Mouse (Mus musculus) adrenal gland, postnatal 36 days (tissue): Measurements from ENCODE around the gene Map3k4. TPM values are rescaled to one million over a fixed set of nuclear protein-coding genes. Genes with fewer than 3 reads are reported as not detected.
A peak's percentile ranks its signal among the peaks of the same experiment; 100 is the strongest.

Experiments
- DNase-seq, 2 experiments: peaks; one replicate each; pipeline ENCODE4 v3.0.0; 2021; ENCODE audit warnings: mixed read lengths in 1 of 2
- total RNA-seq, 2 experiments: library from RNA; stranded (reverse); gene quantifications; 2 replicates each; pipeline ENCODE4 v1.2.3; 2021

The Map3k4 gene
- total RNA-seq, 2 experiments from 2014 or later: 20.1 to 27.4 TPM

DNA sequence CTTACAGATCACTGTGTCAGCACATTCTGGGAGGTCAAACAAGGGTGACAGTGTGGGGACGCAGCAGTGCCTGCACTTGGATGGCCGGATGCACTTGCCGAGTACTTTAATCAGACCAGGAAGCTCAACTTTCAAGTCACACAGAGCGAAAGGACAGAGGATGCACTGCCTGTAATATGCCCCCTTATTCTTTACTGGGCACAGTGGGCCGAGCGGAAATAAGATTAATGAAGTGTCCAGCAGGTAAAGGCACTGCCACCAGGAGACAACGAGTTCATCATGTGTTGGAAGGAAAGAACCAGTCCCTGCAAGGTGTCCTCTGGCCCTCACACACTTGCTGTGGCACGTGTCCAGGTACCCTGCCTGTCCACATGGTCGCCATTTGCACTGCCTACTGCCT, 94.5 kb downstream of the Map3k4 start:
- no peak for DNase-seq

DNA sequence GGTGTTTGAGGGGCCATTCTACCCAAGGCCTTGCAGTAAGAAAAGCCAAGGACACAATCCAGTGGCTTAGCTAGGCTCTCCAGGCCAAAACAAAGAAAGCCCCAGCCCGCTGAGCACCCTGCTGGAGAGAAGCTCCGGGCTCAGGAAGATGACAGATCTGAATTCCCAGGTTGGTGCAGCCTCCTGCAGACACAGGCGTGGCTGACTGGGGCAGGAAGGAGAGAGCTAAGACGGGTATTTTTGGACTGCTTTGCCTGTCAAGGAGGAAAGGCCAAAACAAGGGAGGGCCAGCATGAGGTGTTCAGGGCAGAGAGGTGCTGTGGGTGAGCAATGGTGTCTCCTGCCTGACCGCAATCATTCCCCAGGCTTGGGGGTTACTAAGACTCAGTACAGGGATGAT, 94.9 kb downstream of the Map3k4 start:
- peak in 1 of 2 experiments; percentile 32 for DNase-seq

DNA sequence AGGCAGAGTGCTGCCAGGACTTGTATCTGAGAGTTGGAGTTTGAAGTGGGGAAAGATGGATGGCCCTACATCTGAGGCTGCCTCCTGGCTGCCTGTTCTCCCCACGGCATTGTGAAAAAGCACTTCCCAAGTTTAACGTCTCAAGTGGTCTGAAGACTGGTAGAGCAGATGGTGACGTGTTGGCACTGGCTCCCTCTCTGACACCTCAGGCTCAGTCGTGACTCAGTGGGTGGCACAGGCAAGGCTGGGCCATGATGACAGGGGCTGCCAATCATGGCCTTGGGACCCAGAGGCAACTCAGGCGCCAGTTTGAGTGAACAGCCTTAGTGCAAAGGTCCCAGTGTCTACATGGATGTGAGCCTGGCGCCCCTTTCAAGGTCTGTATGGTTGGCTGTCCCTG, 96.7 kb downstream of the Map3k4 start:
- peak; percentile 71 to 74 for DNase-seq

DNA sequence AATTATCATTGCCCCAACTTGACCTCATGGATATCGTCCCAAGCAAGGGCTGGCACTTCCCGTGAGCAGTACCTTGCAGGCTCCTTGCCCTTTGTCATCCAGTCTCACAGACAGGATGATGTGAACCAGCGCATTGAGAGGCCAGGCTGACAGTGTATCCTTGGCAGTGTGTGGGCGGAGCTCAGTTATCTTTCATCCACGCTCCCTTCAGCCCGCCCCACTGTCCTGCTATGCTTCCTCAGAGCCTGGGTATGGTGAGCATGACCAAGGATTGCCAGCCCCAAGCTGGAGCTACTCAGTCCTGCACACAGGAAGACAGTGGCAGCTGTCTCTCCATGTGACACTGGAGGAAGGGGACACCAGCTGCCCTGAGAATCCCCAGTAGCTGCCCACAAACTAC, 102.4 kb downstream of the Map3k4 start:
- no peak for DNase-seq

DNA sequence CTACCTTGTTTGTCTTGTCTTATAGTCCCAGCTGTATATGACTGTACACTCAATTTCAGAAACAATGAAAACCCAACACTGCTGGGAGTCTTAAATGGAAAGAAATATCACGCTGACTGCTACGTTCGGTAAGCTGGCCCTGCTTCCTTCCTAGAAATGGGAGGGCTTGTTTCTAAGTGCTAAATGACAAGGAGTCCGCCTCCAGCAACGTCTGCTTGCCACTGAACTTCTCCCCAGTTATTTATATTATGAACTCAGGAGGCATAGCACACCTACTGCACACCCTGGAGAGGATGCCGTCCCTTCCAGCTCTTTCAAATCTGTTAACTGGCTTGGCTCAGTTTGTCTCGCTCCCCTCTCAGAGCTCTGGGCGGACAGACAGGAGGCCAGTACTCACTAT, 105.2 kb downstream of the Map3k4 start:
- DNase-seq: no peak

DNA sequence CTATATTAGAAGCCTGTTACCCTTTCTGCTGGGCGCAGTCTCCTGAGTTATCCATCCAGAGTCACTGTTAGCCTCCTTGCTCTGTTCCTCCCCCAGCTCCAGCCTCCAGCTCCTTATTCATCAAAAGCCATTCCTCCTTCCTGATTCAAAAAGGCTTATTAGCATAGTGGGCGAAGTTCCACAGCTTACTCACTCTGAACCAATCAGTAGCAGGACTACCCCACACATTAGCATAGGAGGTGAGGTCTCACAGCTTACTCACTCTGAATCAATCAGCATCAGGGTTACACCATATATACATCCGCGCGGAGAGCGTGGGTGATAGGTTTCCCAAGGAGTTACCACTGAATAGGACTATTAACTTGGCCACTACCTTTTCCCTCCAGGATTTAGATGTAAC, 106.3 kb downstream of the Map3k4 start:
- no peak for DNase-seq

DNA sequence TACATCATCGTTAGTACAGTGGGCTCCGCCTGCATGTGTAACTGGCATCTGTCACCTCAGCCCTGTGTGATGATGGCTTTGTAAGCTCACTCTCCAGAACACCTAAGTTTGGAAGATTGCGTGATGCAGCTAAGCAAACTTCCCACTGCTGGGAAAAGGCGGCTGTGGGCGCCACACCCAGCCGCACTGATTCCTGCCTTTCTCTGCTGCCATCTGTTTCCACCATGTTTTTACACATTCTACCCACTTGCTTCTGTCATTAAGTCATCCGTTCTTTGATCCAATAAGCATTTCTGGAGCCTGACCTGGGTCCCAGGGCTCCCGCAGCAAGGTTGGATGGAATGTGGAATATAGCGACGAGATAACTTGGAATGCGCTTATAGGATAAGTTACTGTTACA, 106.7 kb downstream of the Map3k4 start:
- no peak for DNase-seq

DNA sequence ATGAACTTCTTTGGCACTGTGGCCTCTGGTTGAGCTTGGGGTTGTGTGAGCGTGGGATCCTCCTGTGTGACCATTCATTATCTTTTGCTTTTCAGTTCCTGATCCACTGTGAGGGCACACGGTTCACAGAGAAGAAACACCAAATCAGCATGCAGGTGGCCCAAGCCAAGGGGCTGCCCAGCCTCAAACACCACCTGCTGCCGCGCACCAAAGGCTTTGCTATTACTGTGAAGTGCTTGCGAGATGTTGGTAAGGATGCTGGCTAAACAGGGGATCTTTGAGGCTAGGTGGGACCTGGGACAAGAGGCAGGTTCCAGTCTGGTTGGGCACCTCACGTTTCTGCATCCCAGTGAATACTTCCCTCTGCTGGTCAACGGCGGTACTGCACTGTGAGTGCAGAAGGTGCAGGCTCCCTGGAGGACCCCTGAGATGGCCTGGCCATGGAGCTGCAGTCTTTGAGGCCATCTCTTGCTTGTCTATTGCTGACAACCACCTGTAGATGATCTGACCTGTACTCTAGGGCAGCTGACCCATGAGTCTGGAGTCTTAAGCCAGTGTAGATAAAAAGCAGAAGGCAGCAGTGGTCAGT, 108.0 kb downstream of the Map3k4 start:
- peak; percentile 87 to 89 for DNase-seq

DNA sequence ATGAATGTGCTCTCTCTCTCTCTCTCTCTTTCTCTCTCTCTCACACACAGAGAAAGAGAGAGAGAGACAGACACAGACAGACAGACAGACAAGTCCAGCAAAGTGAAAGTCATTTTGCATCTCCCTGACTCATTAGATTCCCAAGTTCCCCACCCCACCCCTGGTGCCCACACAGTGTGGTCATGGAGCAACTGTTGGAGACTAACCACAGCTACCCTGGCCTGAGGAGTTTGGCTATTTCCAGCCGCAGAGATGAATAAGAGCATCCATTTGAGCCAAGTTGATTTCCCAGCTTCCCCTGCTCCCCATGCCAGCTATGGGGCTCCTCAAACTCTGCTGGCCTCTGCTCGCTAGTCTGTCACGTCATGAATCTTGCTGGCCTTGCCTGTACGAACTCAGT, 109.1 kb downstream of the Map3k4 start:
- no peak for DNase-seq

DNA sequence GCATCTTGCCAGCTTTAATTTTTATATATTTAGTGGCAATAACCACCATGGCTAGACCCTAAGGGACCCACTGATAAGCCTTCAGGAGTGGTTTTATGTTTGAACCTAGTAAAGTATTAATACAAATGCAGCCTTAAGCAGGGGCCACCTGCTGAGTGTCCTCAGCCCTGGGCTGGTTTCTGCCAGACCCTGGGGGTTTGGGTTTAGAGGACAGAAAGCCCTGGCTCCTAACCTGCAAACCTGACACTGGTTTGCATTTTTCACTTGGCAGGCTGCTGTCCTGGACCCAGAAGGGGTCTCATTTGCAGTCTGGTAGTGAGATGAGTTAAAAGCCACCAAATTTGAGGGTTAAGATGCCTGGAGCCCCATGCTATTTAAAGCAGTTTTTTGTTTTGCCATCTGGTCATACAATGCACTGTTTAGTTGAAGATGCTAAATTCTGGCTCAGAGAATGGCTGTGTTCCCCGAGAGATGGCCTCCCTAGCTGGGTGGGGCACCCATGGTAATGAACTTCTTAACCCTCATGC, 111.5 kb downstream of the Map3k4 start:
- no peak for DNase-seq

DNA sequence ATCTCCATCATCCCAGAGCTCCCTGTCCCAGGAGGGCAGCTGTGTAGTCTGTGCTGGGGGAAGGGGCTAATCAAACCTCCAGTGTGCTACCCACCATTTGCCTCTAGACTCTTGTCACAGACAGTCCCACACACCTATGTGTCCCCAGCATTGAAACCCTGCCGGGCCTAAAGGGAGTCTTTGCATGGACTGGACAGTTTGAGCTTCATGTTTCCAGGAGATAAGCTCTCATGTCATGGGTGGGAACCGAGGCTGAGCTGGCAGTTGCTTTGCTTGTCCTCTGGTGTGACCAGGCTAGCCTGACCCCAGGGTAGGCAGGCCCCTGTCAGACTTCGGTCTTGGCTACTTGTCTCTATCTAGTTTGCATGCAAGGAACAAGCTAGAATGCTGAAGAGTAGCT, 112.3 kb downstream of the Map3k4 start:
- DNase-seq: no peak

DNA sequence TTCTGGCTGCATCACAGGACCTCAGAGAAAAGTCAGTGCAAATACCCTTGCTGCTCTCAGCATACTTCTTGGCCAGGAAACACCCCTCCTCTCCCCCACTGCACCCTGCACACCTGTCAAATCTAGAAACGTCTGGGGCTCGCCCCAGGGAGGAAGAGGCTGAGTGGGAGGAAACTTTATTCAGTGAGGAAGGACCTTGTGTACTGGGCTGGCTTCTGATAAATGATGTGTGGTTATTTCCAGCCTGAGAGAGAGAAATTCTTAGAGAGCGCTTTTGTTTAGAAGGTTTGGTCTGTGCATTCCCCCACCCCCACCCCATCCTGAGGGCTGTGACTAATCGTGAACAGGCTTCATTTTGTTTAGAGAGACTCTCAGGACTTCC, 112.9 kb downstream of the Map3k4 start:
- DNase-seq: no peak

DNA sequence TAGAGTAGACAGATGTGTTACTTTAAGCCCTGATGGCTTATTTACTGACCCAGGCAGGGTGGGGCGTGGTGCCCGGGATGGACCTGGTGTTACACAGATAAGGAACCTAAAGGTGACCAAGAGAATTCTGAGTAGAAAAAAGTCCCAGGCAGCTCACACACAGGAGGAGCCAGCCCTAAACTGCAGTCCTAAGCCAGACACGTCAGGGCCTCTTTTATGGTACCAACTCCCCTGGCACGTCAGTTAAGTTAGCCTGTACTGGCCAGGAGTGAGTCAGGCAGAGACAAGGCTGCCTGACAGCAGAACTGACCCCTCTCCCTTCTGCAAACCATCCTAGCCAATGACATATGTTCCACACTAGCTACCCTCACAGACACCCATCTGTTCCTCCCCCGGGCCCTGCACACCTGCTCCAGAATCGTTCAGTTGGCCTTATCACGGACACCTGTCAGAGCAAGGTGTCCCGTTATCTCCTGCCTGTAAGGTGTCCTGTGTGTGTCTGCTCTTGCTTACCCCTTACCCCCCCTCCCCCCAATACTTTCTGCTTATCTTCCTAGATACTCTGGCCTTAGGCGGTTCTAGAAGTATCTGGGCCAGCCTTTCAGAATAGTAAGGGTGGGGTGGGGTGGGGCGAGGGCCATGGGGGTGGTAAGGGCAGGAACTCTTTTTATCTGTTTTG, 113.4 kb downstream of the Map3k4 start:
- no peak for DNase-seq

DNA sequence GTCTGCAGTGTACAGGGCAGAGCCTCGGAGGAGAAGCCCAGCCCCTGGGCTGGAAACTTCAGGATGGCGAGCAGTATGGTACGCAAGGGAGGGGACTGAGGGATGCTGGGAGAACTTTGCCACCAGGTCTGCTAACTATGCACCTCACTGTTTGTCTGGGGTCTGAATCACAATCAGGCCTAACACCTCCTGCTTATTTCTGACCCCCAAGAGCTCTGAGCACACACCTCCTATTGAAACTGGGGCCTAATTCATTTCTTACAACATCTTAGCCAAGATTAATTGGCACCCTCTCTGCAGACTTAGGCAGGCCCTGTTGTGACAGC, 113.9 kb downstream of the Map3k4 start:
- DNase-seq: no peak

DNA sequence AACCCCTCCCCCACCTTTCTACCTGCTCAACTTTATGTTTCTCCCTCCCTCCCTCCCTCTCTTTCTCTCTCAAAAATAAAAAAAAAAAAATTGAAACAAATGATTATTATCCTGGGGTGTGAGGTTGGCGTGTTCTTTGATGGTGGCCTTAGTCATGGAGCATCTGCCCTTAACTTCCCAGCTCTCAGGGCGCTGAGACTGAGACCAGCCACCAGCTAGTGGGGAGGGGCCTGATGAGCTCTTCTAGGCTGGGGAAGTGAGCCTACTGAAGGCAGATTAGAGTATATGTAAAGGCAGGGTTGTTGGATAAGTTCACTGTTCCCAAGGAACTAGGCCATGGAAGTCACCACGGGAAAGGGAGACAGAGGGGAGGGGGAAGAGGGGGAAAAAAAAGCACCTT, 114.3 kb downstream of the Map3k4 start:
- DNase-seq: no peak

DNA sequence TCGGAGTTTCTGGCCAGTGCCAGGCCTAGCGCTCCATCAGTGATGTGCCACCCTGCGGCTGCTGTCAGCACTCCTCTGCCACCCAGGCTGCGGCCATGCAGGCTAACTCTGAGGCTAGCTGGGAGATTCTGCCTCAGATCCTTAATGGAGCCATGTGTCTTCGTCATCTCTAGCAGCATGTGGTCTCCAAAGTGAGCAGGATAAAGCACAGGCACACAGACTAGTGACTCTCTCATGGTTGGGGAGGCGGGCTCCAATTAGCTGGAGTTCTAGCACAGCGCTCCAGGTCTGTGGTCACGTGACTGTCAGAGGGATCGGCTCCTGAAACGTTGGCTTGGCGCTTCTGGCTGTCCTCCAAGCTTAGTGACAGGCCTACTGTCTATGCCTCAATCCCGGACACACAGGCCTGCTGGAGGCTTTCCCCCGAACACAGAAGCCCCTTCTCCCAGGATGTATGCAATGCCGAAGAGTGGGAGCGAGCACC, 115.1 kb downstream of the Map3k4 start:
- DNase-seq: no peak

DNA sequence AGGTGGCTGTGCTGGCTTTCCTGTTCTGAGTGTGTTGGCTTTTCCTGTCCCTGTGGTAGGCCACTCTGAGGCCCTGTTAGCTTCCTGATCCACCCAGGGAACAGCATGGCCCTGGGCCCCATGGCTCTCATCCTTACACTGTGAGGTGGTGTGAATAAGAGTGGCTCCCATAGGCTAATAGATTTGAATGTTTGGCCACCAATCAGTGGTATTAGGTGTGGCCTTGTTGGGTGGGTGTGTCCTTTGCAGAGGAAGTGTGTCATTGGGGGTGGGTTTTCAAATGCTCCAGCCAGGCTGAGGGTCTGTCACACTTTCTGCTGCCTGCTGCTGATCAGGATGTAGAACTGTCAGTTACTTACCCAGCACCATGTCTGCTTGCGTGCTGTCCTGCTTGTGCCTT, 117.5 kb downstream of the Map3k4 start:
- no peak for DNase-seq

DNA sequence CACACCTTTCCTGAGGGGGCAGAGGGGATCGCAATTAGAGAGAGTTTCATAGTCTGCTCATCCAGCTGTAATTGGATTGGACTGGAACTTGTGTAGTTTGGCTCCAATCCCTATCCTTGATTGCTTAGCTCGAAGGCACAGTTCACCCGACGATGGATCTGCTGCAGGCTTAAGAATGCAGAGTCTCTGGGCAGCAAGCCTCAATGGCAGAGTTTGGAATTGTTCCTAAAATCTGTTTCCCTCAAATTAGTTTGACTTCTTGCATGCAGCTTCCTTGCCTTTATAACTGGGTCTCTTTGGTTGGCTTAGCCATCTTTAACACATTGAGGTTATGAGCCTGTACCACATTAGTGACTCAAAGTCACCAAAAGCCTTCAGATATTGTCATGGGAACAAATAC, 118.7 kb downstream of the Map3k4 start:
- no peak for DNase-seq

DNA sequence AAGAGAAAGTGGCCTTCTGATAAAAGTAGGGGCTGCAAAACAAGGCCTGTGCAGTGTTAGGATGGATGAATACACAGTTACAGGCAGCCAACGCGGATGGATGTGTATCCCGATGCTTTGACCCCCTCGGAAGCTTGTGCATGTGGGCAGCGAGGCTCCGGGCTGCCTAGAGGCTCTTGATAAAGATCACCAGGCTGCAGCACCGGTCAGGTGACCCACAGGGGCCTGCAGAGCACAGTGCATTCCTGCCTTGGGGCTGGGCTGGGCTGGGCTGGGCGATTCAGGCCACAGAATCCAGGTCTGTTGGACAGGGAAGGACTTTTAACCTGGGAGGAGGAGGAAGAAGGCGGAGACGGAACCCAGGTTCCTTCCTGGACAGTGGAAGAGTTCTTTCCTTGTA, 123.0 kb downstream of the Map3k4 start:
- DNase-seq: no peak

DNA sequence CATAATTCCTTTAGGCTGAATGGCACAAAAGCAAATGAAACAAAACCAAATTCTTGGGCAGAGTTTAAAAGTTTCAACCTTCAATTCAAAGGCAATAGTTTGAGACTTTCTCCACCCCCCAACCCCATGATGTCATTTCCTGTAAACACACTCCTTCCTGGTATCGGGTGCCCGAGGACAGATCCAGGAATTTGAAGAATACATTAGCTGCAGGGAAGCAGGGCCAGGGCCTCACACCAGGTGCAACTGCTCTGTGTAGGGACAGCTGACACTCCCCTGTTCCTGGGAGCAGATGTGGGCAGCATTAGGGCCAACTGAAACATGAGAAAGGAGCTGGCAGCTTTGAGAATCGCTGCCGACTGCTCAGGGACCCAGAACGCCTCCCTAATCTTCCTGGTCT, 123.5 kb downstream of the Map3k4 start:
- no peak for DNase-seq

DNA sequence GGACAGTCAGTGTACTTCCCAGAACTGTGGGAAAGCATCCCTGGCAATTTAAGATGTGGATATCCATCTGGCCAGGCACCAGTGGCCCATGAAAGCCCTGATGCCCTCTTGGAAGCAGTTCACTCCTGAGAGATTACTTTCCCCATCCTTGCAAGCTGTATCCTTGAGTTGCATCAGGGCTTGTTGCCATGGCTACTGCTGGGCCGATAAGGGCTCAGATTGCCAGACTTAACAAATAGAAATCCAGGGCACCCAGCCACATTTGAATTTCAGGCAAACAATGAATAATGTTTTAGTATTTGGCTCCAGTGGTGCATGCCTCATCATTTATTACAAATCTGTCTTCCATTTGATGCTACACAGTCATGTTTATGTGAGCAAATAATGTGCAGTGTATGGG, 130.8 kb downstream of the Map3k4 start:
- DNase-seq: peak; percentile 77 to 86

DNA sequence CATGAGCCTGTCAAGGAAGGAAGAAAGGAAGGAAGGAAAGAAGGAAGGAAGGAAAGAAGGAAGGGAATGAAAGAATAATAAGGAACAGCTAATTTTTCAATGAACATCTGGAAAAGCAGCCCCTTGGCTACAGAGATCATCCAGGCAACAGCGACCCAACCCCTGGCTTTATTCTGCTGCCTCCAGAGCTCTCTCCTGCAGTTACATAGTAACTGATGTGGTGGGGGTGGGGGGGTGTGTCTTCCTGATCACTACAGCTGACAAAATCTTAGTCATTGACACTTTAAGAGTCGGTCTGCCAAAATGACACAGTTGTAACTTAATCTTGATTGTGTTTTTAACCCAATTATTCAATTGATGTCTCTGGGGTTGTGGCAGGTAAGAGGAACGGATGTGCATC, 132.3 kb downstream of the Map3k4 start:
- no peak for DNase-seq

DNA sequence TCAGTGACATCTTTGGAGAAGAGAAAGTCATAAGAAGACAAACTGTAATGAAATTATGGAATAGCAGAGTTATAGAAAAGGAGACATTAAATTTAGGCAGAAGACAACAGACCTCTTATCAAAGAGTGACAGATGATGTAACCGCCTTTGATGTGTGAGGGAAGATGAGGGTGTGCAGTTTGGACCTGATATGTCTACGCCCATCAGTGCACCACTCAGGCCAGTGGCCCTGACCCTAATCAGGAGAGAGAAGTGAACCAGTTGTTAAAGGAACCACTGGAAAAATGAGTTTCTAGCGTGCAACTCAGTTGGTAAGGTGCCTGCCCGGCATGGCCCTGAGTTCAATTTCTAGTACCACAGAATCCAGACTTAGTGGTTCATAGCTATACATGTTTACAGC, 132.7 kb downstream of the Map3k4 start:
- DNase-seq: no peak

DNA sequence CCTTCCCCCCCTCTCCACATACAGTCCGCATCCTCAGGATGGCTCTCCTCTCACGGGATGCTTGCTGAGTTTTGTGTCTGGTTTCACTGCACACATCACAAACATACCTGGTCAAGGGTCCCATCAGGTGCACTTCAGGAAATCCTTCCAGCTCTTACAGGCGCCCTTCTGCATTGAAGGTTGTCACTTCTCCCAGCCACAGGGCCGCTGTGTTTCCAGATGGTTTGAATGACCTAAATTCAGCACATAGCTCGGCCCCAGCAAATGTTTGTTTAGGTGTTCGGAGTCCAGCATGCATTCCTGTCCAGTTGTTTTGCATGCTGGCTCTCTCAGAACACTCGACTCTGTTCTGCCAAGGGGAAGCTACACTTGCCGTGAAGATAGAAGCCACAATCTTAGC, 134.3 kb downstream of the Map3k4 start:
- DNase-seq: no peak
